Comparison of ENCODE assay signal across 14 mouse cellular contexts in the genomic region with DNA sequence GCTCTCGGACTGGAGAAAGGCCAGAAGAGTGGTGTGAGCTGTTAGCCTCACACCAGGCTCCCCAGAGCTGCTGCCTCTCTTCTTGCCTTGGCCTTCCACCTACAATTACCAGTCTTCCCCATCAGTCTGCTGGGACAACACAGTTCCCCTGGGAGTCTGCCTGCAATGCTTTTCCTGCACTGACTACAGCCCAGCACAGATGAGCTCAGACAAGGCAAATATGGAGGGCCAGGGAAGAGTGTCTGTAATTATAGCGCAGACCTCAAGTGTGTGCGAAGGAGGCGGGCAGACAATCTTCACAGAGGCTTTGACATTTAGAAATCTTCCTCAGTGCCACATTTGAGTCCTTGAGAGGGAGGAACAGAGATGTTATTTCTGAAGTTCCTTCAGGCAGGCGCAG.
DNase-seq lines count a peak whose midpoint lies in the region; ATAC-seq lines count a peak whose summit lies in the region.
"Had no signal": no experiment of that assay in that cellular context is flagged by ENCODE, and none has a peak within 500 bp of the region (broad histone marks: within the 10 kb centered on the region; RNA-seq: fewer than 3 reads in every experiment).

No protein-coding gene starts in this region.

- 80% methylated on average over 5 of the region's 5 CpGs for WGBS in heart, embryonic 10.5 days
- 87% methylated on average over 5 of the region's 5 CpGs for WGBS in midbrain, embryonic 13.5 days
- WGBS in midbrain, embryonic 14.5 days, result 79% methylated on average over 5 of the region's 5 CpGs
- 84% methylated on average over 5 of the region's 5 CpGs for WGBS in embryonic facial prominence, embryonic 12.5 days
- 76% methylated on average over 5 of the region's 5 CpGs for WGBS in liver, embryonic 12.5 days (ENCODE audit: insufficient replicate concordance)
- 89% methylated on average over 5 of the region's 5 CpGs for WGBS in limb, embryonic 10.5 days

- 0 out of 2 replicates have a peak overlapping the region, but pooled peaks have one; percentile 49 for H3K27ac ChIP-seq in heart, embryonic 10.5 days
- H3K27ac ChIP-seq in midbrain, embryonic 13.5 days, result no peak overlapping the region
- H3K27ac ChIP-seq in midbrain, embryonic 14.5 days (replicated peaks; ENCODE audit: low read depth, low read length), result no peak overlapping the region
- peak overlapping the region; percentile 46 for H3K27ac ChIP-seq in embryonic facial prominence, embryonic 12.5 days
- no peak overlapping the region for H3K27ac ChIP-seq in liver, embryonic 12.5 days
- no peak overlapping the region; the same call in 1 of the 2 replicates for H3K27ac ChIP-seq in limb, embryonic 10.5 days
- H3K27ac ChIP-seq: hindbrain, embryonic 15.5 days; limb, embryonic 15.5 days; stomach, embryonic 15.5 days had no signal

- H3K27me3 ChIP-seq in heart, embryonic 10.5 days (ENCODE audit: insufficient read depth, poor library complexity, severe bottlenecking), result peaks cover 75% of the 10 kb centered on the region
- peaks cover 22% of the 10 kb centered on the region for H3K27me3 ChIP-seq in midbrain, embryonic 13.5 days
- H3K27me3 ChIP-seq in midbrain, embryonic 14.5 days (ENCODE audit: control insufficient read depth, insufficient read depth, low read length), result 0 out of 2 replicates have a peak, but pooled peaks cover 5% of the 10 kb centered on the region
- H3K27me3 ChIP-seq in embryonic facial prominence, embryonic 12.5 days, result no peaks in the 10 kb centered on the region
- H3K27me3 ChIP-seq in liver, embryonic 12.5 days (replicated peaks), result 0 out of 2 replicates have a peak, but pooled peaks cover 8% of the 10 kb centered on the region
- 0 out of 2 replicates have a peak, but pooled peaks cover 3% of the 10 kb centered on the region for H3K27me3 ChIP-seq in limb, embryonic 10.5 days (ENCODE audit: low read depth, poor library complexity, severe bottlenecking)
- H3K27me3 ChIP-seq: hindbrain, embryonic 15.5 days; limb, embryonic 15.5 days; stomach, embryonic 15.5 days had no signal

- peaks cover 34% of the 10 kb centered on the region for H3K4me1 ChIP-seq in heart, embryonic 10.5 days
- H3K4me1 ChIP-seq in midbrain, embryonic 13.5 days (replicated peaks), result peaks cover 45% of the 10 kb centered on the region
- H3K4me1 ChIP-seq in midbrain, embryonic 14.5 days (ENCODE audit: control insufficient read depth, insufficient read depth, low read length), result peaks cover 25% of the 10 kb centered on the region
- H3K4me1 ChIP-seq in embryonic facial prominence, embryonic 12.5 days, result peaks cover 43% of the 10 kb centered on the region
- H3K4me1 ChIP-seq in liver, embryonic 12.5 days, result no peaks in the 10 kb centered on the region
- peaks cover 41% of the 10 kb centered on the region for H3K4me1 ChIP-seq in limb, embryonic 10.5 days
- H3K4me1 ChIP-seq: stomach, embryonic 15.5 days had no signal

- H3K9ac ChIP-seq in midbrain, embryonic 13.5 days (replicated peaks), result no peak overlapping the region
- no peak overlapping the region for H3K9ac ChIP-seq in midbrain, embryonic 14.5 days (replicated peaks; ENCODE audit: low read length)
- no peak overlapping the region for H3K9ac ChIP-seq in embryonic facial prominence, embryonic 12.5 days
- no peak overlapping the region for H3K9ac ChIP-seq in liver, embryonic 12.5 days
- H3K9ac ChIP-seq: hindbrain, embryonic 15.5 days; limb, embryonic 15.5 days; stomach, embryonic 15.5 days had no signal

- no peaks in the 10 kb centered on the region for H3K9me3 ChIP-seq in heart, embryonic 10.5 days
- H3K9me3 ChIP-seq in midbrain, embryonic 13.5 days, result no peaks in the 10 kb centered on the region
- no peaks in the 10 kb centered on the region for H3K9me3 ChIP-seq in midbrain, embryonic 14.5 days (ENCODE audit: control insufficient read depth, low read length)
- no peaks in the 10 kb centered on the region for H3K9me3 ChIP-seq in embryonic facial prominence, embryonic 12.5 days
- no peaks in the 10 kb centered on the region for H3K9me3 ChIP-seq in liver, embryonic 12.5 days (replicated peaks)
- H3K9me3 ChIP-seq in limb, embryonic 10.5 days (replicated peaks), result no peaks in the 10 kb centered on the region
- H3K9me3 ChIP-seq: hindbrain, embryonic 15.5 days; limb, embryonic 15.5 days; stomach, embryonic 15.5 days had no signal

- ATAC-seq in midbrain, embryonic 13.5 days, result peak; percentile 45; the same call in 1 of the 2 replicates
- ATAC-seq in midbrain, embryonic 14.5 days (ENCODE audit: low FRiP score, low TSS enrichment), result no peak
- no peak for ATAC-seq in embryonic facial prominence, embryonic 12.5 days (ENCODE audit: insufficient number of reproducible peaks, insufficient read depth, low FRiP score, low TSS enrichment)
- ATAC-seq in liver, embryonic 12.5 days, result no peak

- no peak for DNase-seq in heart, embryonic 10.5 days (ENCODE audit: low spot score)
- no peak for DNase-seq in heart, postnatal 4 days
- no peak for DNase-seq in midbrain, embryonic 14.5 days
- peak; percentile 35 to 51 for DNase-seq in left cerebral cortex, postnatal 14 days (ENCODE audit: low spot score in 2 of 2)
- DNase-seq in limb, embryonic 10.5 days (ENCODE audit: low spot score), result no peak
- DNase-seq: cerebellum, postnatal 25 days; kidney, postnatal 10 days; lung, postnatal 14 days had no signal

- H3K36me3 ChIP-seq in heart, embryonic 10.5 days, result no peaks in the 10 kb centered on the region
- H3K36me3 ChIP-seq in midbrain, embryonic 13.5 days, result no peaks in the 10 kb centered on the region
- no peaks in the 10 kb centered on the region for H3K36me3 ChIP-seq in midbrain, embryonic 14.5 days (ENCODE audit: control insufficient read depth, insufficient read depth, low read length)
- H3K36me3 ChIP-seq in embryonic facial prominence, embryonic 12.5 days, result no peaks in the 10 kb centered on the region
- no peaks in the 10 kb centered on the region for H3K36me3 ChIP-seq in liver, embryonic 12.5 days
- peaks cover 6% of the 10 kb centered on the region; the same call in 1 of the 2 replicates for H3K36me3 ChIP-seq in limb, embryonic 10.5 days
- H3K36me3 ChIP-seq: hindbrain, embryonic 15.5 days; limb, embryonic 15.5 days; stomach, embryonic 15.5 days had no signal

- no peak overlapping the region for H3K4me3 ChIP-seq in heart, embryonic 10.5 days
- H3K4me3 ChIP-seq in midbrain, embryonic 13.5 days (replicated peaks), result no peak overlapping the region
- H3K4me3 ChIP-seq in midbrain, embryonic 14.5 days (replicated peaks; ENCODE audit: low read depth, low read length), result no peak overlapping the region
- no peak overlapping the region for H3K4me3 ChIP-seq in embryonic facial prominence, embryonic 12.5 days
- no peak overlapping the region for H3K4me3 ChIP-seq in liver, embryonic 12.5 days
- H3K4me3 ChIP-seq in limb, embryonic 10.5 days, result no peak overlapping the region
- H3K4me3 ChIP-seq: hindbrain, embryonic 15.5 days; limb, embryonic 15.5 days; stomach, embryonic 15.5 days had no signal

- intact Hi-C loops in left cerebral cortex, postnatal 14 days (cut with DNase I), result loop anchor here (10.0 kb wide), 1 partner anchor 224 kb away; no protein-coding TSS in a partner anchor

- no peak overlapping the region for H3K4me2 ChIP-seq in midbrain, embryonic 13.5 days (replicated peaks)
- H3K4me2 ChIP-seq in midbrain, embryonic 14.5 days (ENCODE audit: low read length), result no peak overlapping the region
- H3K4me2 ChIP-seq in embryonic facial prominence, embryonic 12.5 days (replicated peaks), result no peak overlapping the region
- no peak overlapping the region for H3K4me2 ChIP-seq in liver, embryonic 12.5 days
- H3K4me2 ChIP-seq: hindbrain, embryonic 15.5 days; limb, embryonic 15.5 days; stomach, embryonic 15.5 days had no signal

Comparison
In these comparisons a context has a peak if more than half of its experiments do, and no peak if none do; other contexts are left out.
1. DNase-seq: peak in left cerebral cortex, postnatal 14 days (2 of 2); none in heart, embryonic 10.5 days (single experiment), heart, postnatal 4 days (single experiment), midbrain, embryonic 14.5 days (single experiment) and limb, embryonic 10.5 days (single experiment).
2. H3K27ac ChIP-seq: peak in heart, embryonic 10.5 days (single experiment) and embryonic facial prominence, embryonic 12.5 days (single experiment); none in midbrain, embryonic 13.5 days (single experiment), midbrain, embryonic 14.5 days (single experiment), liver, embryonic 12.5 days (single experiment) and limb, embryonic 10.5 days (single experiment).